Mouse (Mus musculus): ENCODE measurements around the gene Tnfrsf1a. TPM values are rescaled to one million over a fixed set of nuclear protein-coding genes. Genes with fewer than 3 reads are reported as not detected.
A peak's percentile ranks its signal among the peaks of the same experiment; 100 is the strongest.

Tnfrsf1a gene
- polyA plus RNA-seq, 1 experiment from 2014 or later = 19.0 TPM

DNA sequence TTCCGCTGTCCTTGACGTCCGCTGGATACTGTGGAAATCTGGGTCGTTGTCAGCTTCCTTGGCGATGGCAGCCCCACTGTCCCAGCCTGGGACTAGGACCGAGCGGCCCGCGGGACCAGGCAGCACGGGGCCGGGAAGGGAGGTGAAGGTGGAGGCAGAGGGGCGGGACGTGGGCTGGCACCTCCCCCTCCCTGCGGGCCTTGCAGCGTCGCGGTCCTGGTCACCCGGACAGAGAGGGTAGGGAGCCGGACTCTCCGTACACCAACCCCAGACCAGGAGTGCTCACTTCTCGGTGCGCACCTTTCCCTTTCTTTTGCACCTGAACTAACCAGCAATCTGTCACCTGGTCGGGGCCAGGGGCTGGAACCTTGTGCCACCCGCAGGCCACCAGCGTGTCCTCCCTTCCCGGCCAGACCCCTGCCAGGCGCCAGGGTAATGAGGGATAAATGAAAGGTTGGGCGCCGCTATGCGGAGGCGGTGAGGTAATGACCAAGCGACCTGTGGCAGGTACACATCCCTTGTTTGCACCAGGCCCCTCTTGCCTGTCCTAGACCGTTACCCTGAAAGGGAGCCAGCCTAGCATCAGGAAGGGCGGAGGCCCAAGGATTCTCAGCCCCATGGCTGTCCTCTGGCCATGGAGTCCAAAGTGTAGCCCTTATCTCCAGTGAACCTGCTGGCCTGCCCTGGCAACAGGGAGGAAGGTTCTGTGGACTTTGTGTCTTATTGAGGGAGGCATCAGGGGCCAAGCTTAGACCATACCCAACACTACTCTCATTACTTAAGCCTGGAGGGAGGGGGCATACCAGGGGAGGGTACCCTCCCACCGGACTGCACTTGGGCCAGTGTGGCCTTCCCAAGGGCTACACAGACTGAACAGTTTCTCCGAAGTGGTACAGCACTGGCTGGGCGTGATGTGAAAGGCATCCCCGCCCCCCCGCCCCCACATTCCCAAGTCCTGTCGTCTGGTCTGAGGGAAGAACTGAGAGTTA, 31.5 kb downstream of the Tnfrsf1a start, which contains the start of gene Plekhg6:
Plekhg6 (minus strand) TSS at position 422 of the 989 bp plus-strand sequence.
- H3K4me3 ChIP-seq (ENCODE audit: low read depth, low read length) = peak within 1 kb of the TSS; percentile 20; the same call in 1 of the 2 replicates
- H3K4me1 ChIP-seq (ENCODE audit: control insufficient read depth, insufficient read depth, low read length) = peaks cover 12% of the 10 kb centered on the region
- no peak for ATAC-seq (ENCODE audit: low FRiP score)
- no peaks in the 10 kb centered on the region for H3K36me3 ChIP-seq (ENCODE audit: control insufficient read depth, insufficient read depth, low read length)
- H3K27ac ChIP-seq (ENCODE audit: low read depth, low read length) = no peak within 1 kb of the TSS
- 13% methylated on average over 36 of the region's 40 CpGs for WGBS
- no peak within 1 kb of the TSS for H3K9ac ChIP-seq (ENCODE audit: low read length)
- DNase-seq (ENCODE audit: low spot score, missing footprints) = no peak
- H3K9me3 ChIP-seq (ENCODE audit: control insufficient read depth, low read length) = no peaks in the 10 kb centered on the region
- peaks cover 35% of the 10 kb centered on the region for H3K27me3 ChIP-seq (ENCODE audit: control insufficient read depth, insufficient read depth, low read length)
- peak within 1 kb of the TSS; percentile 33 for H3K4me2 ChIP-seq

DNA sequence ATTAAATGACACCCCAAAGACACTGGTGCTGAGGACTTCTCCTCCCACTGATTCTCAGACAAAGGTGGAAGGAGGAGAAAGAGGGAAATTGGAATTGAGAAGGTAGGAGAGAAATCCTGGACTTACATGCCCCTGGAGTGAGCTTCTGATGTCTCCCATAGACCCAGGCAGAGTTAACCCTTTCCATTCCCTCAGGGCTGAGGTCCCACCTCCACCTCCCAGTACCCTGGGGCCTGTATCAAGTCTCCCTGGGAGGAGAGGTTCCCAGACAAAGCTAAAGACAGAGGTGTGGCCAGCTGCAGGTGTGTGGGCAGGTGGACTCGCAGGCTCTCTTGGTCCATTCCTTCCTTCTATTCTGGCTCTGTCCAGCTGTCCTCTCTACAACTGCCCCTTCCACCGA, 32.9 kb downstream of the Tnfrsf1a start:
- DNase-seq (ENCODE audit: low spot score, missing footprints) (no peak), ATAC-seq (ENCODE audit: low FRiP score) (no peak)
- Histone ChIP-seq H3K9me3 (ENCODE audit: control insufficient read depth, low read length) (no peaks in the 10 kb centered on the region), H3K36me3 (ENCODE audit: control insufficient read depth, insufficient read depth, low read length) (no peaks in the 10 kb centered on the region), H3K9ac (ENCODE audit: low read length) (no peak overlapping the region), H3K27ac (ENCODE audit: low read depth, low read length) (no peak overlapping the region), H3K4me1 (ENCODE audit: control insufficient read depth, insufficient read depth, low read length) (peaks cover 12% of the 10 kb centered on the region), H3K4me3 (ENCODE audit: low read depth, low read length) (no peak overlapping the region), H3K4me2 (no peak overlapping the region), H3K27me3 (ENCODE audit: control insufficient read depth, insufficient read depth, low read length) (peaks cover 35% of the 10 kb centered on the region)
- WGBS = 73% methylated on average over 2 of the region's 2 CpGs

DNA sequence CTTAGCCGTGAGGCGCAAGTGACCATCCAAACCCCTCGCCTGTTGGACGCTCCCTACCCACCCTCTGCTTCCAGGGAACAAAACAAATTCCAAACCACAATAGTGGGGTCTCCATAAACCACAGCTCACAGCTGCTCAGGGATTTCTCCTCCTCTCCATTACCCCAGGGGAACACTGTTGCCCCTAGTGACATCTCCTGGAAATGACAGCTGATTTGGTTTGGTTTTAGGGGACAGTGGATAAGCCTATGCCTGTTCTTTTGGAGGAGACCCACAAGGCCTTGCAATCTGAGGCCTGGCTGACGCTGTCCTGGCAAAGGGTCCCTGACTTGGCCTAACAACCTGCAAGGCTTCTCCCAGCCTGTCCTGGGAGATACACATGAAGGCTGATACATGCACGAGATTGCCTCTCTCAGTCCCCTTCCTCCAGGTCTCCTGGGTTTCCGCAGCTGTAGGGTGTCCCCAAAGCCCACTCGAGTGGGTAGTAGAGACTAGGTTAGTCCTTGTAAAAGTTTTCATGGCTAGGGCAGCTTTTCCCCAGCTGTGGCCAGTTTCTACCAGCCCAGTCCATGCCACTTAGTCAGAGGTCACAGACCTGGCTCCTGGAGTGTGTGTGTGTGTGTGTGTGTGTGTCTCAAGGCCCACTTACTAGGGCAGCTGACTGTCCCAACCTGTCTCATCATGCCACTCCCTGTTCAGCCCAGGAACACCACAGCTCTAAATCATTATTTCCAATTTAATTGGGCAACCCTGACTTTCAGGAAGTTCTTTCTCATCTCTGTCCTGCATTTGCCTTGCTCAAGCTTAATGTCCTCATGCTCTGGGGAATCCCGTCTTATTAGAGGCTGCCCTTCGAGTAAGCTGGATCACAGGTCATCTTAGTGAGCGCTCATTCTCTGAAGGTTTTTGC, 36.2 kb downstream of the Tnfrsf1a start:
- no peak overlapping the region for H3K4me3 ChIP-seq (ENCODE audit: low read depth, low read length)
- H3K4me2 ChIP-seq = no peak overlapping the region
- no peaks in the 10 kb centered on the region for H3K36me3 ChIP-seq (ENCODE audit: control insufficient read depth, insufficient read depth, low read length)
- WGBS = 67% methylated on average over 11 of the region's 11 CpGs
- peaks cover 12% of the 10 kb centered on the region for H3K27me3 ChIP-seq (ENCODE audit: control insufficient read depth, insufficient read depth, low read length)
- no peak overlapping the region for H3K9ac ChIP-seq (ENCODE audit: low read length)
- ATAC-seq (ENCODE audit: low FRiP score) (peak; percentile 43; the same call in 1 of the 2 replicates), DNase-seq (ENCODE audit: low spot score, missing footprints) (peak; percentile 90)
- H3K4me1 ChIP-seq (ENCODE audit: control insufficient read depth, insufficient read depth, low read length) = peaks cover under 1% of the 10 kb centered on the region; the same call in 1 of the 2 replicates
- no peaks in the 10 kb centered on the region for H3K9me3 ChIP-seq (ENCODE audit: control insufficient read depth, low read length)
- no peak overlapping the region for H3K27ac ChIP-seq (ENCODE audit: low read depth, low read length)

DNA sequence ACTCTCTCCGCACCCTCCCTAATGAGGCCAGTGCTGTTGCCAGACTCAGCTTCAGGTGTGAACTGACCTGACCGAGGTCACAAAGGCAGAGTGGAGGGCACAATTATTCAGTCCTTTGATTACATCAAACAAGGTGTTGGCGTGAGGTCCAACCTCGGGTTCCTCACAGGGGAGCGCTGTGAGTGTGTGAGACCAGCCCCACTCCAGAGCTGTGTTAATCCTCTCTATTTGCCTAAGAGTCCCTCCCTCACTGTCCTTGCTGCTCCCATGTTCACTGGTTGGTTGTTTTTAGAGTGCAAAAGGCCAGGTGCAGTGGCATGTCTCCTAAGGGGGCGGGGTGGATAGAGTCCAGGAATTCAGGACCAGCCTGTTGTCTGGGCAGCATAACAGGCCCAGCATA, 36.9 kb downstream of the Tnfrsf1a start:
- 77% methylated on average over 6 of the region's 6 CpGs for WGBS

DNA sequence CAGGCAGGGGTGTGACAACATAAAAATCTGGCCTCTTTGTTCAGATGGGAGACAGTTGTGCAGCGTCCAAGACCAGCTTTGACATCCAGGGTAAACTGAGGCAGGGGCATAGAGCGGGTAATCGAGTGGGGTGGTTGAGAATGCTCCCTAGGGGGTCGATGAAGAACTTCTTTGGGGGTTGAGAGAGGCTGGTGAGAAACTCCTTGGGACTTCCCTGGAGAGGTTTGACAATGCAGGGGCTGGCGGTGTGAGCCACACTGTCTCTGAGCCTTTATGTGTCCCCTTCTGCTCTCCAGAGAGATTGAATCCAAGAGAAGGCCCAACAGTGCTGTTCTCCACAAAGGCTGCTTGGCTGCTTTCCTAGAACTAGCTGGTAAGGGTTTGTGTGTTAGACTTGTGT, 40.7 kb downstream of the Tnfrsf1a start:
- H3K27ac ChIP-seq (ENCODE audit: low read depth, low read length) = no peak overlapping the region
- no peaks in the 10 kb centered on the region for H3K36me3 ChIP-seq (ENCODE audit: control insufficient read depth, insufficient read depth, low read length)
- no peak overlapping the region for H3K4me2 ChIP-seq
- no peaks in the 10 kb centered on the region for H3K27me3 ChIP-seq (ENCODE audit: control insufficient read depth, insufficient read depth, low read length)
- WGBS = 89% methylated on average over 5 of the region's 5 CpGs
- DNase-seq (ENCODE audit: low spot score, missing footprints) = no peak
- no peaks in the 10 kb centered on the region for H3K4me1 ChIP-seq (ENCODE audit: control insufficient read depth, insufficient read depth, low read length)
- no peaks in the 10 kb centered on the region for H3K9me3 ChIP-seq (ENCODE audit: control insufficient read depth, low read length)
- no peak for ATAC-seq (ENCODE audit: low FRiP score)
- no peak overlapping the region for H3K4me3 ChIP-seq (ENCODE audit: low read depth, low read length)
- no peak overlapping the region for H3K9ac ChIP-seq (ENCODE audit: low read length)

More for the DNA sequence above, 36.9 kb downstream of the Tnfrsf1a start:
- Histone ChIP-seq H3K4me2 (no peak overlapping the region), H3K9me3 (ENCODE audit: control insufficient read depth, low read length) (no peaks in the 10 kb centered on the region), H3K36me3 (ENCODE audit: control insufficient read depth, insufficient read depth, low read length) (no peaks in the 10 kb centered on the region), H3K27me3 (ENCODE audit: control insufficient read depth, insufficient read depth, low read length) (peaks cover 4% of the 10 kb centered on the region; the same call in 1 of the 2 replicates), H3K4me1 (ENCODE audit: control insufficient read depth, insufficient read depth, low read length) (no peaks in the 10 kb centered on the region), H3K4me3 (ENCODE audit: low read depth, low read length) (no peak overlapping the region), H3K27ac (ENCODE audit: low read depth, low read length) (no peak overlapping the region), H3K9ac (ENCODE audit: low read length) (no peak overlapping the region)
- DNase-seq (ENCODE audit: low spot score, missing footprints) = no peak
- ATAC-seq (ENCODE audit: low FRiP score) = no peak

DNA sequence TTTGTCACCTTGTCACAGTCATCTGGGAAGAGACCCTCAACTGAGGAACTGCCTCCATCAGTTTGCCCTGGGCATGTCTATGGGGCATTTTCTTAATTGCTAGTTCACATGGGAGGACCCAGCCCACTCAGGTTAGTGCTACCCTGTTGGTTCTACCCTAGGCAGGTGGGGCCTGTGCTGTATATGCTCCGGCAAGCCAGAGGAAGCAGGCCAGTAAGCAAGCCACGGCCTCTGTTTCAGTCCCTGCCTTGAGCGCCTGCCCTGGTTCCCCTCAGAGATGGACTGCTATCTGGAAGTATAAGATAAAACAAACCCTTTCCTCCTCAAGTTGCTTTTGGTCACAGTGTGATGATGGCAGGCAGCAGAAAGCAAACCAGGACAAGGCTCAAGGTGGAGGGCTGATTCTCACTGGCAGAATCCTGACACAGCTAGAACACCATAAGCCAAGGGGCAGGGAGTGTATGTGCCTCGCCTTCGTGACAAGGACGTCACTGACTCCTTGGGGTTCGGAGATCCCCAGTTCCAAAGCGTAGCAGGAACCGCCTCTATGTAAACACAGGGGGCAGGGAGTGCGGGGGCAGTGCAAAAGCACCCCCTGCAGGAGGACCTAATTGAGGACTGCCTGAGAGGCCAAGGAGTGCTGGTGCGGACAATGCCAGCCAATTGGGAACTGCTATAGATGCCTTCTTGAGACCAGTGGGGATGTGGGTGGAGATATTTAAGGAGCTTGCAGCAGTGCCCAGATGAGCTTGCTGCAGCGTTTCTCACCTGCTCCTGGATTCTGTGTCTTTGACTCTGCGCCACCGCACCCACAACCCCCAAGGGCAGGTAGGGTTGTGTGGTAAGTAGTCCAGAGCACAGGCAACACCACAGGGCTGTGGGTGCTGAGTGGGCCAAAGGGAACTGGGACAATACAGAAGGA, 56.6 kb downstream of the Tnfrsf1a start:
- ATAC-seq (ENCODE audit: low FRiP score) = no peak
- Histone ChIP-seq H3K4me3 (ENCODE audit: low read depth, low read length) (no peak overlapping the region), H3K27me3 (ENCODE audit: control insufficient read depth, insufficient read depth, low read length) (no peaks in the 10 kb centered on the region), H3K4me2 (no peak overlapping the region), H3K36me3 (ENCODE audit: control insufficient read depth, insufficient read depth, low read length) (no peaks in the 10 kb centered on the region), H3K4me1 (ENCODE audit: control insufficient read depth, insufficient read depth, low read length) (no peaks in the 10 kb centered on the region), H3K9me3 (ENCODE audit: control insufficient read depth, low read length) (no peaks in the 10 kb centered on the region), H3K27ac (ENCODE audit: low read depth, low read length) (no peak overlapping the region), H3K9ac (ENCODE audit: low read length) (no peak overlapping the region)
- peak; percentile 53 for DNase-seq (ENCODE audit: low spot score, missing footprints)
- WGBS = 58% methylated on average over 14 of the region's 14 CpGs

DNA sequence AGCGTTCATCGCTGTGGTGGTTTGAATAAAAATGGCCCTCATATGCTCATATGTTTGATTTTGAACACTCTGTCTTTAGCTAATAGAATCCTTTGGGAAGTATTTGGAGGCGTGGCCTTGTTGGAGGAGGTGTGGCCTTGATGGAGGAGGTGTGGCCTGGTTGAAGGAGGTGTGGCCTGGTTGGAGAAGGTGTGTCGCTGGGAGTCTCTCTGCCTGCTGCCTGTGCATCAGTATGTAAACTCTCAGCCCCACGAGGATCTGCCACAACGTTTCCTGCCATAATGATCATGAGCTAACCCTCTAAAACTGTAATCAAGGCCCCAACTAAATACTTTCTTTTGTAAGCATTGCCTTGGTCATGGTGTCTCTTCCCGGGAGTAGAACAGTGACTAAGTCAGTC, 58.1 kb downstream of the Tnfrsf1a start:
- H3K9ac ChIP-seq (ENCODE audit: low read length) = no peak overlapping the region
- H3K27ac ChIP-seq (ENCODE audit: low read depth, low read length) = no peak overlapping the region
- H3K36me3 ChIP-seq (ENCODE audit: control insufficient read depth, insufficient read depth, low read length) = no peaks in the 10 kb centered on the region
- H3K4me3 ChIP-seq (ENCODE audit: low read depth, low read length) = no peak overlapping the region
- ATAC-seq (ENCODE audit: low FRiP score) (no peak), DNase-seq (ENCODE audit: low spot score, missing footprints) (peak; percentile 33)
- 87% methylated on average over 7 of the region's 7 CpGs for WGBS
- H3K9me3 ChIP-seq (ENCODE audit: control insufficient read depth, low read length) = no peaks in the 10 kb centered on the region
- H3K27me3 ChIP-seq (ENCODE audit: control insufficient read depth, insufficient read depth, low read length) = no peaks in the 10 kb centered on the region
- H3K4me2 ChIP-seq = no peak overlapping the region
- H3K4me1 ChIP-seq (ENCODE audit: control insufficient read depth, insufficient read depth, low read length) = no peaks in the 10 kb centered on the region

DNA sequence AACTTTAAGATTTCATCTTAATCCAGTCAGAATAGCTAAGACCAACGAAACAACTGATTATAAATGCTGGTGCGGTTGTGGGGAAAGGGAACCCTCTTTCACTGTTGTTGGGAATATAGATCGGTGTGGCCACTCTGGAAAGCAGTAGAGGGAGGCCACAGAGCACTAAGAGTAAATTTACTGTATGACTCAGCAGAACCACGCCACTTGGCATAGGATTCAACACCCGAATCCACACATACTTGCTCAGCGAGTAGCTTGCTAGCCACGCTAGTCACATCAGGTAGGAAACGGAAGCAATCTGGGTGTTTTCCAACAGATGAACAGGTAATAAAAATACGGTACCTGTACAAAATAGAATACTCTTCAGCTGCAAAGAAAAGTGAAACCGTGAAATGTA, 58.5 kb downstream of the Tnfrsf1a start:
- 93% methylated on average over 10 of the region's 10 CpGs for WGBS
- Histone ChIP-seq H3K27ac (ENCODE audit: low read depth, low read length) (no peak overlapping the region), H3K9ac (ENCODE audit: low read length) (no peak overlapping the region), H3K9me3 (ENCODE audit: control insufficient read depth, low read length) (no peaks in the 10 kb centered on the region), H3K27me3 (ENCODE audit: control insufficient read depth, insufficient read depth, low read length) (no peaks in the 10 kb centered on the region), H3K4me1 (ENCODE audit: control insufficient read depth, insufficient read depth, low read length) (no peaks in the 10 kb centered on the region), H3K36me3 (ENCODE audit: control insufficient read depth, insufficient read depth, low read length) (no peaks in the 10 kb centered on the region), H3K4me2 (no peak overlapping the region), H3K4me3 (ENCODE audit: low read depth, low read length) (no peak overlapping the region)
- no peak for DNase-seq (ENCODE audit: low spot score, missing footprints)
- no peak for ATAC-seq (ENCODE audit: low FRiP score)
